Mouse (Mus musculus) cerebellum, adult 18-20 months (tissue): ENCODE data around the gene Cep104.

Experiments used
- DNase-seq, 2 experiments: peaks; one replicate each; pipeline ENCODE4 v3.0.0; 2021

The Cep104 gene

DNA sequence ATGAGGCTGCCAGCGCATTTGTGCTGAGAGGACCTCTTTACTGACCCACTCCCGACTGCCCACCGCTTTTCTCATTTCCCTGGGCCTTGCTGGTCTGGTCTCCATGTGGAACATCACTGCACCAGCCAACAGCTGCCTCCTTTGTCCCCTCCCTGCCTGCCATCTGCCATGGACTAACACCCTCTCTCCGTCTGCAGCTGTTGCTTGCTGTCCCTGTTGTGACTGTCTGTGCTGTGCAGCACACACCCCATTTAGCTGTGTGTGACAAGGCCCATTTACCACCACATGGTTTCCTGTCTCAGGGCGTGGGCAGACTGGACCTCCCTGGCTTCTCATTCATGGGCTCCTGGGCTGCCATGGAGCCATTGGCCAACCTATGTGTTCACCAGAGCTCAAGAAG lies 30.5 kb downstream of the Cep104 start:
- no peak for DNase-seq

GRCm38 (mm10) chr4:154006264-154006663 lies 31.3 kb downstream of the Cep104 start:
- DNase-seq = no peak

DNA sequence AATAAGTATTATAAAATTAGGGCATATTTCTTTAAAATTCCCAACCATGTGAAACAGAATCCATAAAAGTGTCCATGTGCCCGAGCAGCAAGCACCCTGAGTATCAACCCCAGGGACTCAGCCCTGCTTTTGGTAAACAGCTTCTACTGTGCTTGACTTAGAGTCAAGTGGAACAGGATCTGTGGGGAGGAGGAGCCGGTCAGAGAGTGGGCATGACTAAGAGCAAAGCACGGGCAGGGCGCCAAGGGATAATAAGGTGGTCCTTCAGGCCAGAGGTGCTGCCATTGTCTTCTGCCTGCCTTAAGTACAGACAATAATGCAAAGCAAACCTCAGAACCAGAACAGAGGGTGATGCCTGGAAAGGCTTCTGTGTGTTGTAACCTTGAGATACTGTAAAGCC lies 32.8 kb downstream of the Cep104 start:
- DNase-seq = no peak

DNA sequence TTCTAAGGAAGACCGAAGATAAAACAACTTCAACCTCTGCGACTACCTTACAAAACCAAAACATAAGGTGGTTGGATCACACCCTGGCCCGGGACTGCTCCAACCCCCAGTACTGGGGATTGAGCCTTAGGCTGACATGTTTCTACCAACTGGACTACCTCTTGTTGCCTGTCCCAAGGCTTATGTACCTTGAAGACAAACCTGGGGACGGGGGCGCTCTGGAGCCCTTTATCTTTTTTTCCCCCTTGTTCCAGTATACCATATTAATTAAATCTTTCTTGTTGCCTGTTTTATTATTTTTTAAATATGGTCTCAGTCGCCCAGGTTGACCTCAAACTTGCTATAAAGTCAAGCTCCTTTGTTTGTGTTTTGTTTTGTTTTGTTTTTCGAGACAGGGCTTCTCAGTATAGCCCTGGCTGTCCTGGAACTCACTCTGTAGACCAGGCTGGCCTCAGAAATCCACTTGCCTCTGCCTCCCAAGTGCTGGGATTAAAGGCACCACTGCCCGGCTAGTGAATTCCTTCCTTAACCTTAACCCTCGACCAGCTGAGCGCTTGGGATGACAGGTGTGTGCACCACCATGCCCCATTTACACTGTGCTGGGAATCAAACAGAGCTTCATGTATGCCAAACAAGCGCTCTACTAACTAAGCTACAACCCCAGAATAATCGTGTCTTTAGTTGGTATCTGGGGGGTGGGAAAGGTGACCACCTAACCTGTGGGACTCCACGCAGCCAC lies 36.1 kb downstream of the Cep104 start:
- no peak for DNase-seq

DNA sequence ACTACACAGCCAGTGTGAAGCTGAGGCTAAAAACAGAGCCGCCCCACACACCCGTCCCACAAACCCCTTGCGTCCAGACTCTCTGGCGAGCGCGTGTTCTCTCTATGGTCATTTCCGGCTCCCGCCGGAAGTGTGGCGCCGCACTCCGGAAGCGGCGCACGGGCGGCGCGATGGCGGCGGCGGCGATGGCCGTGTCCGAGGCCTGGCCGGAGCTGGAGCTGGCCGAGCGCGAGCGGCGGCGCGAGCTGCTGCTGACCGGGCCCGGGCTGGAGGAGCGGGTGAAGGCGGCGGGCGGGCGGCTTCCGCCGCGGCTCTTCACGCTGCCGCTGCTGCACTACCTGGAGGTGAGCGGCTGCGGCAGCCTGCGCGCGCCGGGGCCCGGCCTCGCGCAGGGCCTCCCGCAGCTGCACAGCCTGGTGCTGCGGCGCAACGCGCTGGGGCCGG lies 36.7 kb downstream of the Cep104 start, which contains the start of gene Lrrc47:
Gene Lrrc47 (plus strand): TSS at position 86 of the 444 bp plus-strand sequence.
- peak; percentile 89 for DNase-seq

DNA sequence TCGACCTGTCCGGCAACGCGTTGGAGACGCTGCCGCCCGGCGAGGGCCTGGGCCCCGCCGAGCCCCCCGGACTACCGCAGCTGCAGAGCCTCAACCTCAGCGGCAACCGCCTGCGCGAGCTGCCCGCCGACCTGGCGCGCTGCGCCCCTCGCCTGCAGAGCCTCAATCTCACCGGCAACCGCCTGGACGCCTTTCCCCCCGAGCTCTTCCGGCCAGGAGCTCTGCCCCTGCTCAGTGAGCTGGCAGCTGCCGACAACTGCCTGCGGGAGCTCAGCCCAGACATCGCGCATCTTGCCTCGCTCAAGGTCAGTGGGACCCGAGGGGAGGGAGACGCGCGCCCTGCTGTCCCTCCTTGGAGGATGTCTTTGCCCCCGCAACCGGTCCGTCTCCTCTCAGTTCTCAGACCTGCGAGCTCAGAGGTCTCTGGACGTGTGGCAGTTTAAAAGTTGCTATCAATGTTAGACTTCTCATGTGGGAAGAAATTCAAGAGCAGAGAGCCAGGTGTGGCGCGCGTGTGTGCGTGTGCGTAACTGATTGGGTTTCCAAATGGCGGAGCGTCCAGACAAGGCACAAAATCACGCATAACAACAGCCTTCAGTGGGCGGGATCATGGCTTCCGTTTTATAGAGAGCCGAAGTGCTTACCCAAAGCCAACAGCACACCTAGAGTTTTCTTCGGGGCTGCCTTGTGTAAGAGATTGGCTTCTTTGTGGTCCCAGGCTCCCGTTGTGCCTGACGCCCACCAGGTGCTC lies 37.3 kb downstream of the Cep104 start:
- DNase-seq = peak in 1 of 2 experiments; percentile 20

GRCm38 (mm10) chr4:154015476-154015875 lies 40.5 kb downstream of the Cep104 start:
- DNase-seq = no peak

- DNase-seq = peak in 1 of 2 experiments; percentile 38
Observed at GRCm38 (mm10) chr4:154019571-154019970, 44.6 kb downstream of the Cep104 start.

- no peak for DNase-seq
Observed at GRCm38 (mm10) chr4:154021432-154021831, 46.4 kb downstream of the Cep104 start.

- DNase-seq = no peak
Observed at GRCm38 (mm10) chr4:154022407-154022806, 47.4 kb downstream of the Cep104 start.

- DNase-seq = no peak
Observed at GRCm38 (mm10) chr4:154022844-154023243, 47.9 kb downstream of the Cep104 start.

DNA sequence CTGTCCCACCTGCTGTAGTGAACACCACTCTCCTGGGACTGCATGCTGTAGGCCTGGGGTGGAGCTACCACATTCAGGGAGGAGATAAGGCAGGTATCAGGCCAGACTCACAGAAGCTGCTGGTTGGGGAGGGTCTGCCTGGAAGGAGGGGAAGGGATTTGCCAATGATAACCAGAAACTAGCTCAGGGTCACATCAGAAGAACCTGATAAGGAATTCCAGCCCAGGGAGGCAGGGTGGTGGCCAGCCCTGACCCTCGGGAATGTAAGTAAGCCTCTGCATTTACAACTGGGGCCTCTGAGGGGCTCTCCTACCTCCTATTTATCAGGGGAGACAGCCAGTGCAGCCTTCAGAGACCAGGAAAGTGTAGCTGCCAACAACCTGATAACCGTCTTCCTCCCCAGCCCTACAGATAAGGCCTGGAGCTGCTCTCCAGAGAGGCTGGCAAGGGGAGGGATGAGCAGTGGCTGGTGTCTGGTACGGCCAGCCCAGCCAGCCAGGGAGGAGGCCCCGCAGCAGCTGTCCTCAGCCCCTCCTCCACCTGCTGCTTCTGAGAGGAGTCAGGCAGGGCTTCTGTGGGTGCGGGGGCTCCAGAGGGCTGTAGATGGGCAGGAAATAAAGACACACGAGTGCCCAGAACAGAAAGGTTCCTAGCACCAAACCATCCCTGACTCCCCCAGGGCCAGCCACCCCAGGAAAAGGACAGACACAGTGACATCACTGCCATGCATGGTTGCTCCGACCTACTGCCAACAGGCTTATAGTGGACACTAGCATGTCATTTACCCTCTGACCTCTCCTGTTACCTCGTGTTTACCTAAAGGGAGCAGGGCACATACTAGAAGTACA lies 49.0 kb downstream of the Cep104 start:
- DNase-seq = no peak

DNA sequence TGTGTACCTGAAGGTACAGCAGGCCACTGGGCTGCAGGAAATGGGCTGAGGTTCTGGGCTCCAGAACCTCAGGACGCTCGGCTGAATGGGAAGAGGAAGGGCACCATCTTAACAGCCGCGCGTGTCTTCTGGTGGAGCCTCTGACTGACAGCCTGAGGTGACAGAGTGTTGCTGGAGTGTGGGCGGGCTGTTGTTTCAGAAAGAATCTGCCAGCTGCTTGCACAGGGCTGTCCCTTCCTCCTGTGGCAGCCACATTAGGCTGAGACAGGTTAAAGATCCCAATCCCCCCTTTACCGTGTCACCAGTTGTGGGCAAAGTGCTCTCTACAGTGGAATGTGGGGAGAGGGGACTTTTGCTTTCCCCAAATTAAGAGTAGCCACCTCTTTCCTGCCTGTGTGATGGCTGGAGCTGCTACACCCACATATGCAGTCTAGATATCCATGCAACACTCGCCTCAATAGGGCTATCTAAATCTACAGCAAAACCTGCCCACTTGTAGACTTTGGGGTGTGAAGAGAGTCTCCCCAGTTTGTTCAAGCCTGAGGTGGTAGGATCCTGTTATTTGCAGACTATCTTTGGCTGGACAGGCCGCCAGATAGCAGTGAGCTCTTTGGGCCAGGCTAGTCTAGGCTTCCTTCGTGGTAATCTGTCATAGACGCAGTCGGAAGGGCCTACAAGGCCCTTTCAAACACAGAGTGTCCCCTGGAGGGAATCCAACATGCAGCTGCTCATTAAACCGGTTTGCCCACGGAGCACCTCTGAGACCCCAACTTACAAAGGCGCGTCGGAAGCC lies 49.9 kb downstream of the Cep104 start:
- DNase-seq = no peak

DNA sequence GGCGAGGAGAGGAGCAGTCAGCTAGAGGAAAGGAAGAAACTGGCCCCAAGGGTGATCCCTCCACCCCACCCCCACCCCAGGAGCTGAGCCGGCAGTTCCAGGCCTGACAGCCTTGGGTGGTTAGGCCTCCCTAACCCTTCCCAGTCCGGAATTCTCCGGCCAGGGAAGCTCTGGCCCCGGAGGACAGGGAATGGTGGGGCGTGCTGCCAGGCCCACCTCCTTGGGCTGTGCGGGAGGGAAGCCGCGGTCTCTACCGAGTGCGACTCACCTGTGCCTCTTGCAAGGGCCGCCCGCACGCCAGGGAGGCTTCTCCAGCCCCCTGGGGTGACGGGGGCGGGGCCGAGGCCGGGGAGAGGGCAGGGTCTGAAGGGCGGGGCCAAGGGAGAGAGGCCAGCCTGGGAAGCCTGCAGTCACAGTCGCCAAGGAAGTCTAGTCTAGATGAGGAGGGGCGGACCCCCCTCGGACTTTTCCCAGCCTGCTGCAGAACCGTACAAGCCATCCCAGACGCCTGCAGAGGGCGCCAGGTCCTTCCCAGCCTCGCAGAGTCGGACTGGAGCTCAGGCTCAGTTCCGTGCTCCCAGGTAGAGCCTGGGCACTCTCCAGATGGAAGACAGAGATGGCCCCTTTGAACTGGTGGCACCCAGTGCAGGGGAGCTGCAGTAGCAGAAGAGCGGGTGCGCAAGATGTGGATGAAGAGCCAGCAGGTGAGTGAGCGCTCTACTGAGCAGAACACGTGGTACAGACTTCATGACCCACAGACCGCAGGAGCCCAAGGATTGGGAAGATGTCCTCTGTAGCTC lies 50.8 kb downstream of the Cep104 start, which contains the start of gene Smim1:
Gene Smim1 (minus strand): TSS at position 590 of the 800 bp plus-strand sequence.
- DNase-seq = peak; percentile 64 to 65

DNA sequence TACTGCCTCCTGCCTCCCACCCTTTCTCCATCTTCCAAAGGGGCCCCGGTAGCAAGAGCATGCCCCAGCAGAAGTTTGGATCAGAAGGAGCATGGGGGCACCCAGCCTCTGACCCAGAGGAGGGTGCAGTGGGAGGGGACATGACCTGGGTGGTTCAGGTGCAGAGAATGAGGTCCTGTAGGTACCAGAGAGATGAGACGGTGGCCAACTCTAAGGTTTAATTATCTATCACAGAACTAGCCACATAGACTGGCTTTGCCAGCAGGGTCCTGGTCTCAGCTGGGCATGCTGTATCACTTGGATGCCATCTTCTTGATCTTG lies 51.4 kb downstream of the Cep104 start:
- no peak for DNase-seq

GRCm38 (mm10) chr4:154028066-154028465 lies 53.1 kb downstream of the Cep104 start:
- no peak for DNase-seq

DNA sequence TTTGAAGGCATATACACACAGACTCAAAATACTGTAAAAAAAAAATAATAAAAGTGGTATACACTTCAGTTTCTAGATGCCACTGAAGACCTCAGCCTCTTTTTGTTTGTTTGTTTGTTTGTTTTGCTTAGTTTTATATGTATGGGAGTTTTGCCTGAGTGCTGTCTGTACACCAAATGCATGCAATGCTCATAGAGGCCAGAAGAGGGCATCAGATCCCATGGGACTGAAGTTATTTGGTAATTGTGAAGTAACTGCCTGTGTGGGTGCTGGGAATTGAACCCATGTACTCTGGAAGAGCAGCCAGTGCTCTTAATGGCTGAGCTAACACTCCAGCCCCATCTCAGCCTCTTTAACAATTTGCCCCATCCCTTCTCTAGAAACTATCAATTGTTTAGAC lies 53.7 kb downstream of the Cep104 start:
- DNase-seq = no peak

DNA sequence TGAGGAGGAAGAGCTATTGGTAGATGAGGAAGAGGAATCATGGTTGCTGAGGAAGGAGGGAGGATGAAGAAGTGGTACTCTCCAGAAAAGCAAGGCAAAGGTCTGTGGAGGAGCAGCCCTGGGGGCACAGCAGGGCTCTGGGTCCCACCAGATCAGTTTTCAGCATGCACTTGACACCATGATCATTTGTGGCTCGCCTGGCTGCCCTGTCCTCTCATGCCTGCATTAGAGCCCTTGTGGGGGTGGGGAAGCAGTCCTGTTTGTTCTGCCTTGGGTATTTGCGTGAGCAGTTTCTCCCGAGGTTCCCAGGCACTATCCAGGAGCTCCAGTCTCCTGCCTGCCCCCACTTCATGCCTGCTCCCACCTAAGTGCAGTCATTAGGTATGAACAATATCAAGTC lies 62.1 kb downstream of the Cep104 start:
- no peak for DNase-seq

DNA sequence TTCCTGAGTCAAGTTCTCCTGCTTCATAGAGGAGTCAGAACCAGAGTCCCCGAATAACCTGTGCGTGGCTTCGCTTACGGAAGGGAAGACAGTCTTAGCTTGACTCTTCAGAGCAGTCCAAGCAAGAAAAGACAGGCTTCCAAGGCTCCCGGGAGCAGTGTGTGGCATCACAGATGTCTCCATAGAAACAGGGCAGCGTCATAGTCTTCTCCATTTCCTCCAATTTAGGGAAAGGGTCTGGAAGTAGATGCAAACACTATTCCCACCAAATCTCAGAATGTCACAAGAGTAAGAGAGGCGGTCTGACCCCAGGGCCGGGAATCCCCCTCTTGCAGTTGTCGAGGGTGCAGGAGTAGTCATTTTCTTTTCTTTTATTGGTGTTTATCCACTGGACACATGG lies 67.6 kb downstream of the Cep104 start, which contains the start of gene Ccdc27:
Gene Ccdc27 (minus strand): TSS at position 101 of the 400 bp plus-strand sequence.
- no peak for DNase-seq

DNA sequence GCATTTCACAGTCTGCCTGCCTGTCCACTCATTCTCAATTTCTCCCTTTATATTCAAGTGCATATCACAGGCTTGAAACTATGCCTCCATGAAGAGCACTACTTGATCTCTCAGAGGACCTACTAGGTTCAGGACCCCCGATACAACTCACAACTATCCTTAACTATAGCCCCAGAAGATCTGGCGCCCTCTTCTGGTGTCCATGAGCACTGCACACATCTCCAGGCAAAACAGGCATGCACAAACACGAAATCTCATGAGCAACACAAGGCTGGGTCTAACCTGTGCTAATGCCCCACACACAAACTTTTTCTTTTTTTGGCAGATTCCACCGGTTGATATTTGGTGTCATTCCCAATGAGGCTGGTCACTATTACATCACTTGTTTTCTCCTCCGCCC lies 70.8 kb downstream of the Cep104 start:
- no peak for DNase-seq

GRCm38 (mm10) chr4:154051401-154051800 lies 76.4 kb downstream of the Cep104 start:
- no peak for DNase-seq
